Mouse (Mus musculus) lung, postnatal 25 days (tissue): ENCODE measurements around the gene Trim16.

Source experiments
- DNase-seq: peaks from one replicate; pipeline ENCODE4 v3.0.0; 2022; ENCODE audit warnings: low spot score

The Trim16 gene

GRCm38 (mm10) chr11:62830387-62830786, 10.4 kb downstream of the Trim16 start:
- no peak for DNase-seq

GRCm38 (mm10) chr11:62831906-62832305, 11.9 kb downstream of the Trim16 start:
- DNase-seq = no peak

DNA sequence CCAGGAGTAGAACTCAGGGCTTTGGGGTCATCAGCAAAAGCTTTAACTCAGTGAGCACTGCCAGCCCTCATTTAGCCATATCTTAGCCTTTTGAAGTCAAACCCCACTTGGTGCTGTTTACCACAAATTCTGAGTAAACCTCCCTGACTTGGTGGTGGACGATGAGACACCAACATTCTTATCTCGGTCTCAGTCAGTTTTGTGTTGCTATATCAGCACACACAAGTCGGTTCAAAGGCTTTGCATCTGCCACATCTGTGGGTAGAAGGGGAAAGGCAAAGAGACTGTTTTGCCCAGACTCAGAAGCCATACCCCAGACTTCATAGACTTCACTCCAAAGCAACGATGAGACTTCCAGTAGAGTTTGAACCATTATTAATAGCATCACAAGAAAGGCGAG, 24.5 kb downstream of the Trim16 start:
- no peak for DNase-seq

- DNase-seq = no peak
These were observed 25.7 kb downstream of the Trim16 start for GRCm38 (mm10) chr11:62845730-62846129.

GRCm38 (mm10) chr11:62846961-62847654, 27.1 kb downstream of the Trim16 start, which contains the start of gene Fbxw10:
TSS of gene Fbxw10 (plus strand) at chr11:62847069.
- DNase-seq = peak; percentile 28

DNA sequence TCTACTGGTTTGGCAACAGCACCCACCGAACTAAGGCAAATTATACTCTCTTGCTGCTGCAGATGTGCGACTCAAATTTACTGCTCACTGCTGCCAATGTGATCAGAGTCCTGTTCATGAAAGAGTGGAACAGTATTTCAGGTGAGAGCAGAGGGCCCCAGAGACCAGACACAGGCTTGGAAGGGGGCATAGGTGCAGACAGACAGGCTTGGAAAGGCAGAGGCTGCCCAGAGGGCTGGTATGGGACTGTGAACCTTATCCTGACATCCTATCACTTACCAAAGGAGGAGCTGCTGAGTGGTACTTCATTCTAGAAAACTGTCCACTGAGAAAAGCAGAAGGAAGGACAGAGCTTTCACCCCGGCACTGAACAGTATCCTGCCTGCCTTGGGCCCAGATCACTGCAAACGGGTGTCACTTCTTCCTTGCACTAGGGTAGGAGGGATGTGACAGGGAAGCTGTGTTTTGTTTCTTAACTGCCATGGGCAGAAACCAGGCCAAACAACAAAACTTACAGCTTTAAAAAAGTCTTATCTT, 27.7 kb downstream of the Trim16 start:
- no peak for DNase-seq

DNA sequence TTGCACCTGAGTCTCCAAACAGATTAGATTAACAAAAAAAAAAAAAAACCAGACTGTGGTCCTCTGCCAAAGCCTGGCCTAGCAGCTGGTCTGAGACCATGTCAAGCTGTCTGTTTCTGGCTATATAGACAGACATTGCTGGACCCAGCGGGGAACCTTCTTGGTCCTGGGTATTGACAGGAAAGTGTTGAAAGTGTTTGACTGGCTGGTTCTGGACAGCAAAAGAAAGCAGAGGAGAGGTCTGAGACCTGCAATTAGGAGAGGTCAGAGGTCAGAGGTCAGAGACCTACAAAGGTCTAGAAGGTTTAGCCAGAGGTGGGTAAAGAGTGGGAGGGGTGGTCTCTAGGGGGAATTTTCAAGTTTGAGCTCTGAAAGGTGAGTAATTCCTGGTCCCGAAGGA, 28.3 kb downstream of the Trim16 start:
- DNase-seq = no peak

DNA sequence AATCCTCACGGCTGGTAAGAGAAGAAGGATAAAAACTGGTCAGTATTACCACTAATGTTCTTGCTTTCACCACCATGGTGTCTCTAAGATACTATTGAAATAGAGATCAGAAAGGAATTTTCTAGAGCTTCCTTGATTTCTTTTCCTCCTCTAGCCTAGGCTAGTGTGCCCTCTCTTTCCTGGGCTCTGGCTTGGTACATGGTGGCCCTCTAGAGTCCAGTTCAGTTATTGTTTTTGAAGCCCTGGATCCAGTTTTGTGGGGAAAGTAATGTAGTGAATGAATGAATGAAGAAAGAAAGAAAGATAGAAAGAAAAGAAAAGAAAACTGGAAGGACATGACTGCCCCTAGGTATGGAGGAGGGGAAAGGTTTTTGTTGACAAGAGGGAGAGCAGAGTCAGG, 31.2 kb downstream of the Trim16 start:
- peak; percentile 35 for DNase-seq

DNA sequence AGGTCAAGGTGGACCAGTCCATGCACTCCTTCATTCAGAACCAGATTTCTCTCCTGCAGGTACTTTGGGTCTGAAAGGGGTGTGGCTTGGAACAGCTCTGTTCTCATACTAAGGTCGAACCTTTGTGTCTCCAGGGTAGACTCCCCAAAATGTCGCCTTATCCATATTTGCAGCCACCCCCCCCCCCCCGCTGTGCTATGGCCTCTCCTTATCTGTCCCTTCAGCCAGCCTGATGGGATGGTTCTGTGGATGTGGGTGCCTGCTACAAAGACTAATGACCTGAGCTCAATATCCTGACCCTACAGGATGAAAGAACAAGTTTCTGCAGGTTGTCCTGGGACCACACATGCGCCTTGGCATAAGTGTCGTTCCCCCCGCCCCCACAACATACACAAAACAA, 33.3 kb downstream of the Trim16 start:
- DNase-seq = no peak

DNA sequence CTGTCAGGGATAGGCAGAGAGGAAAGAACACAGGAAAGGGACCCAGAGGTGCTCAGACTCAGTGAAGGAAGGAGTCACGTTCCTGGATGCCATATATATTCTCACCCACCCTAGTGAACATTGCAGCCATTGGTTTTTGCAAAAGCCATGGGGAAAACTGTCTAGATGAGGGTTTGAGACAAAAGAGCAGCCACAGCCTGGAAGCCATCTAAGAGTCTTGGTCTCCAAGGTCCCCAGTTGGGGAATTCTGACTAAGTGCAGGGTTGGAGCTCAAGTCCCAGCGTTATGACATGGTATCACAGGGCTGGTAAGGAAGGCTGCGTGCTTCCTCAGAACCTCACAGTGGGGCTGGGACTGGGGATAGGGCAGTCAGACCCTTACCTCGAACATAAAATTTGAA, 45.5 kb downstream of the Trim16 start:
- no peak for DNase-seq

GRCm38 (mm10) chr11:62866685-62867084, 46.7 kb downstream of the Trim16 start:
- no peak for DNase-seq

- peak; percentile 24 for DNase-seq
These were observed 49.2 kb downstream of the Trim16 start for GRCm38 (mm10) chr11:62869201-62869600.

GRCm38 (mm10) chr11:62869715-62870371, 49.8 kb downstream of the Trim16 start:
- DNase-seq = no peak

DNA sequence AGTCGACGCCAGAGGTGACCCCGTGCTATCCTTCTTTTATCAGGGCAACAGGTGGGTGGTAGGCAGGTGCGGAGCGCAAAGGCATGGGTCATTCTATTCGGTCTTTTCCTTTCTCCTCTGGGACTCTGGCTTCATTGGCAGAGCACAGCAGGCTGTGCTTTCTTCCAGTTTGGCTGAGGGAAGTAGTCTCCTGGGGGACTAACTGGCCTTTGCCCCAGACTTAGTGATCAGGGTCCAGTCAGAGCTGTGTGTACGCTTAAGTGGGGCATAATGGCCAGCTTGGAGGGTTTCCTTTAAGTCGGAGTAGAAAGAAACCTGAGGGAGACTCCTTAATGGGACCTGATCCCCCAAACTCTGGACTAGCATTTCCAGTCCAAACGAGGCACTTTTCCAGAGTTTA, 53.4 kb downstream of the Trim16 start:
- no peak for DNase-seq

- DNase-seq = no peak
These were observed 55.7 kb downstream of the Trim16 start for GRCm38 (mm10) chr11:62875696-62876095.

GRCm38 (mm10) chr11:62876445-62876844, 56.4 kb downstream of the Trim16 start:
- DNase-seq = no peak

- DNase-seq = no peak
These were observed 57.4 kb downstream of the Trim16 start for GRCm38 (mm10) chr11:62877391-62877790.

- no peak for DNase-seq
These were observed 58.7 kb downstream of the Trim16 start for GRCm38 (mm10) chr11:62878728-62879127.

DNA sequence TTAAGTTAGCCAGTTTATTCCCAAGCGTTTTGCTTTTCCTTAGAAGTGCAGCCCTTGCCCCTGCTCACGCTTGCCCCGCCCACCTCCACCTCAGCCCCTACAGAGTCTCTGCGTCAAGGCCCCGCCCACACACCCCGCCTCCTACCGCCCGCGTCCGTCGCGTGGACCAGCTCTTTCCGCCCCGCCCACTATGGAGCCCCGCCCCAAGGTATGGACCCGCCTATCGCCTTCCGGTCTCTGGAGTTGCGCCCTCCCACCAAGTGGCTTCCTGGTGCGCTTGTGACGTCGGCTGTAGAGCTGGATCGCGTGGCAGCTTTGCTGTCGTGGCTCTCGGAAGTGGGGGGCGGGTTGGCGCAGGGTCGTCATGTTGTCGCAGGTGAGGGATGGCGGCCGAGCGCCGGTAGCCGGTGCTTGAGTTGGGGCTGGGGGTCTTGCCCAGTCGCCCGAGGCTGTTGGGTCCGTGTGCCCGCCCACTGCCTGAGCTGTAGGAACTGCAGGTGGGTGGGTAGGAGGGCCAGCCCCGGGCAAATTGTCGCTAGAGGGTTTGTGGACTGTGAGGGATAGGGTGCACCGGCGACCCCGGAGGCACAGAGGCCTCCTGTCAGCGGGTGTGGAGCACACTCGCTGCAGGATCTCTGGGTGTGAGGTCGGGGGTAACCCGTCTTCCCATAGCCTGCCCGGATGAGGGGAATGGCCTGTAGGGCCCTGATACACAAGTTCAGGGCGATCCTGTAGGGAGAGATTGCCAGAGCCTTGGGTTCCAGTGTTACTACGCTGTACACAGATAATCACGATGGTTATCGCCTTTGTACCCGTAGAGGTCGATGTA, 59.4 kb downstream of the Trim16 start, which contains the start of gene Tvp23b:
Gene Tvp23b, plus strand, starts transcription at position 236 of the 829 bp plus-strand sequence.
- peak; percentile 97 for DNase-seq

- no peak for DNase-seq
These were observed 63.4 kb downstream of the Trim16 start for GRCm38 (mm10) chr11:62883407-62883806.

GRCm38 (mm10) chr11:62885323-62885722, 65.3 kb downstream of the Trim16 start:
- no peak for DNase-seq

DNA sequence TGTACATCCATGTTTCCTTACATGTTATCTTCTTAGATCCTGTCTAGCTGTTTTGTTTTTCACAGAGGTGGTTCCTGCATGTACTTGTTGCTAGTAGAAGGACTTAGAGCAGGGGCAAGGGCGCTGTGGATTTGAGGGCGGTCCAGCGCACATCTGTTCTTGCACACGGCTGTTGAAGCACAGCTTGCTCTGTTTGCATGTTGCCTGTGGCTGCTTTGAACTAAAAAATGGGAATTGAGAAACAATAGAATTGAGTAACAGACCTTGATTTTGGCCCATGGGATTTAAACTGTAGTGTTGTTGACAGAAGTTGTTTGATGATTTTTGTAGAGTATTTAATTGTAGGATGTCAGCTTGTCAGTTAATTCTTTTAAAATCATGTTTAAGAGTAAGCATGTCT, 70.8 kb downstream of the Trim16 start:
- no peak for DNase-seq
